Mouse (Mus musculus): ENCODE measurements at regions not wholly inside any gene's neighbourhood (a gene's known extent, or its start where the extent isn't known, plus 50 kb on each side); places are given as distances from the start of the nearest gene placed in this dataset.

GRCm38 (mm10) chr10:44854109-44854508, 212.9 kb upstream of the Prep start:
- no peak for TF ChIP-seq CTCF (IDR thresholded peaks at IDR 0.05; ENCODE audit: control insufficient read depth, insufficient read depth, insufficient replicate concordance, low read depth, low read length)
- TF ChIP-seq POLR2A (IDR thresholded peaks at IDR 0.05; ENCODE audit: control insufficient read depth, low read depth, low read length), result no peak

Data from testis, adult 2 months (tissue).